Mouse (Mus musculus): ENCODE results near the gene Med24. TPM values are rescaled to one million over a fixed set of nuclear protein-coding genes. Genes with fewer than 3 reads are reported as not detected.
A peak's percentile ranks its signal among the peaks of the same experiment; 100 is the strongest.
"Not testable (repeated sequence)": the region's sequence is repeated elsewhere in the genome, so short reads cannot be mapped to it uniquely, and the experiment has no call there.

Med24 gene
- total RNA-seq, 2 experiments from 2014 or later = 96.3 to 114 TPM

- no peak for DNase-seq (ENCODE audit: low spot score in 2 of 2)
- intact Hi-C loops (cut with DNase I) = no loop called here
Measured at GRCm38 (mm10) chr11:98735111-98735510, 5.9 kb upstream of the Med24 start.

- intact Hi-C loops (cut with DNase I) = no loop called here
- DNase-seq (ENCODE audit: low spot score in 2 of 2) = no peak
Measured at GRCm38 (mm10) chr11:98734020-98734419, 4.8 kb upstream of the Med24 start.

GRCm38 (mm10) chr11:98731134-98731533 is 1.9 kb upstream of the Med24 start:
- peak; percentile 75 to 80 for DNase-seq (ENCODE audit: low spot score in 2 of 2)
- intact Hi-C loops (cut with DNase I) = no loop called here

GRCm38 (mm10) chr11:98730727-98731126 is 1.5 kb upstream of the Med24 start:
- no peak for DNase-seq (ENCODE audit: low spot score in 2 of 2)
- intact Hi-C loops (cut with DNase I) = no loop called here

- DNase-seq (ENCODE audit: low spot score in 2 of 2) = no peak
- intact Hi-C loops (cut with DNase I) = no loop called here
Measured at GRCm38 (mm10) chr11:98725926-98726506, 3.2 kb downstream of the Med24 start.

- intact Hi-C loops (cut with DNase I) = no loop called here
- DNase-seq (ENCODE audit: low spot score in 2 of 2) = no peak
Measured at GRCm38 (mm10) chr11:98723098-98723497, 6.1 kb downstream of the Med24 start.

- intact Hi-C loops (cut with DNase I) = no loop called here
- peak; percentile 65 to 87 for DNase-seq (ENCODE audit: low spot score in 2 of 2)
Measured at GRCm38 (mm10) chr11:98721458-98722226, 7.6 kb downstream of the Med24 start.

GRCm38 (mm10) chr11:98720756-98721155 is 8.5 kb downstream of the Med24 start:
- DNase-seq (ENCODE audit: low spot score in 2 of 2) = no peak
- intact Hi-C loops (cut with DNase I) = no loop called here

- DNase-seq (ENCODE audit: low spot score in 2 of 2) = peak; percentile 87 to 95
- intact Hi-C loops (cut with DNase I) = loop anchor here (2.0 to 5.0 kb wide), 2 partner anchors 43 to 69 kb away; no protein-coding TSS in a partner anchor
Measured at GRCm38 (mm10) chr11:98717904-98718303, 11.3 kb downstream of the Med24 start.

- intact Hi-C loops (cut with DNase I) = loop anchor here (2.0 to 5.0 kb wide), 2 partner anchors 45 to 71 kb away; no protein-coding TSS in a partner anchor
- DNase-seq (ENCODE audit: low spot score in 2 of 2) = no peak
Measured at GRCm38 (mm10) chr11:98715946-98716345, 13.3 kb downstream of the Med24 start.

GRCm38 (mm10) chr11:98713703-98714102 is 15.5 kb downstream of the Med24 start:
- intact Hi-C loops (cut with DNase I) = no loop called here

GRCm38 (mm10) chr11:98712009-98712408 is 17.2 kb downstream of the Med24 start:
- DNase-seq (ENCODE audit: low spot score in 2 of 2) = peak; percentile 45 to 62
- intact Hi-C loops (cut with DNase I) = not testable (repeated sequence)

More at GRCm38 (mm10) chr11:98713703-98714102, 15.5 kb downstream of the Med24 start:
- no peak for DNase-seq (ENCODE audit: low spot score in 2 of 2)

- DNase-seq (ENCODE audit: low spot score in 2 of 2) = no peak
Measured at GRCm38 (mm10) chr11:98711046-98711434, 18.2 kb downstream of the Med24 start.

GRCm38 (mm10) chr11:98710416-98711045 is 18.7 kb downstream of the Med24 start:
- intact Hi-C loops (cut with DNase I) = no loop called here
- peak; percentile 79 to 80 for DNase-seq (ENCODE audit: low spot score in 2 of 2)

More at GRCm38 (mm10) chr11:98711046-98711434, 18.2 kb downstream of the Med24 start:
- intact Hi-C loops (cut with DNase I) = no loop called here

GRCm38 (mm10) chr11:98709001-98709741 is 20.1 kb downstream of the Med24 start:
- no peak for DNase-seq (ENCODE audit: low spot score in 2 of 2)
- intact Hi-C loops (cut with DNase I) = no loop called here

- no peak for DNase-seq (ENCODE audit: low spot score in 2 of 2)
- intact Hi-C loops (cut with DNase I) = no loop called here
Measured at GRCm38 (mm10) chr11:98708282-98708956, 20.8 kb downstream of the Med24 start.

- DNase-seq (ENCODE audit: low spot score in 2 of 2) = no peak
- intact Hi-C loops (cut with DNase I) = no loop called here
Measured at GRCm38 (mm10) chr11:98707401-98708281, 21.6 kb downstream of the Med24 start.

GRCm38 (mm10) chr11:98705021-98705420 is 24.2 kb downstream of the Med24 start:
- DNase-seq (ENCODE audit: low spot score in 2 of 2) = no peak
- intact Hi-C loops (cut with DNase I) = no loop called here
